Mouse (Mus musculus): ENCODE results near the gene Rmnd5a. TPM values are rescaled to one million over a fixed set of nuclear protein-coding genes. Genes with fewer than 3 reads are reported as not detected.

Rmnd5a gene
- total RNA-seq, 2 experiments from 2014 or later, result 75.1 to 81.6 TPM

- no peak for DNase-seq (ENCODE audit: low spot score in 2 of 2)
These were observed 4.3 kb upstream of the Rmnd5a start for GRCm38 (mm10) chr6:71444756-71445155.

GRCm38 (mm10) chr6:71442130-71442529 is 1.7 kb upstream of the Rmnd5a start:
- DNase-seq (ENCODE audit: low spot score in 2 of 2), result no peak

GRCm38 (mm10) chr6:71441251-71441580 is 779 bp upstream of the Rmnd5a start:
- DNase-seq (ENCODE audit: low spot score in 2 of 2), result no peak

- no peak for DNase-seq (ENCODE audit: low spot score in 2 of 2)
These were observed 283 bp downstream of the Rmnd5a start for GRCm38 (mm10) chr6:71440217-71440491.

- DNase-seq (ENCODE audit: low spot score in 2 of 2), result peak; percentile 26 to 32
These were observed 776 bp downstream of the Rmnd5a start for GRCm38 (mm10) chr6:71439506-71440216.

GRCm38 (mm10) chr6:71438070-71438469 is 2.4 kb downstream of the Rmnd5a start:
- no peak for DNase-seq (ENCODE audit: low spot score in 2 of 2)

- DNase-seq (ENCODE audit: low spot score in 2 of 2), result no peak
These were observed 12.3 kb downstream of the Rmnd5a start for GRCm38 (mm10) chr6:71427996-71428725.

- DNase-seq (ENCODE audit: low spot score in 2 of 2), result no peak
These were observed 14.8 kb downstream of the Rmnd5a start for GRCm38 (mm10) chr6:71425681-71426080.

GRCm38 (mm10) chr6:71423116-71423515 is 17.3 kb downstream of the Rmnd5a start:
- no peak for DNase-seq (ENCODE audit: low spot score in 2 of 2)

GRCm38 (mm10) chr6:71422162-71422561 is 18.3 kb downstream of the Rmnd5a start:
- DNase-seq (ENCODE audit: low spot score in 2 of 2), result no peak

- no peak for DNase-seq (ENCODE audit: low spot score in 2 of 2)
These were observed 19.6 kb downstream of the Rmnd5a start for GRCm38 (mm10) chr6:71420848-71421247.

GRCm38 (mm10) chr6:71418874-71419273 is 21.6 kb downstream of the Rmnd5a start:
- DNase-seq (ENCODE audit: low spot score in 2 of 2), result no peak

GRCm38 (mm10) chr6:71415446-71415845 is 25.0 kb downstream of the Rmnd5a start:
- no peak for DNase-seq (ENCODE audit: low spot score in 2 of 2)

GRCm38 (mm10) chr6:71414624-71415023 is 25.8 kb downstream of the Rmnd5a start:
- DNase-seq (ENCODE audit: low spot score in 2 of 2), result no peak

- no peak for DNase-seq (ENCODE audit: low spot score in 2 of 2)
These were observed 41.4 kb downstream of the Rmnd5a start for GRCm38 (mm10) chr6:71398829-71399609.

- no peak for DNase-seq (ENCODE audit: low spot score in 2 of 2)
These were observed 43.7 kb downstream of the Rmnd5a start for GRCm38 (mm10) chr6:71396761-71397160.

GRCm38 (mm10) chr6:71396016-71396415 is 44.4 kb downstream of the Rmnd5a start:
- DNase-seq (ENCODE audit: low spot score in 2 of 2), result no peak

GRCm38 (mm10) chr6:71390496-71390895 is 49.9 kb downstream of the Rmnd5a start:
- DNase-seq (ENCODE audit: low spot score in 2 of 2), result no peak

- DNase-seq (ENCODE audit: low spot score in 2 of 2), result no peak
These were observed 58.8 kb downstream of the Rmnd5a start for GRCm38 (mm10) chr6:71381654-71382053.

GRCm38 (mm10) chr6:71376711-71377110 is 63.7 kb downstream of the Rmnd5a start:
- DNase-seq (ENCODE audit: low spot score in 2 of 2), result no peak

- no peak for DNase-seq (ENCODE audit: low spot score in 2 of 2)
These were observed 65.5 kb downstream of the Rmnd5a start for GRCm38 (mm10) chr6:71374921-71375320.

GRCm38 (mm10) chr6:71374311-71374829 is 66.1 kb downstream of the Rmnd5a start:
- no peak for DNase-seq (ENCODE audit: low spot score in 2 of 2)
